19 mouse cellular contexts compared by ENCODE assay signal in the genomic region with DNA sequence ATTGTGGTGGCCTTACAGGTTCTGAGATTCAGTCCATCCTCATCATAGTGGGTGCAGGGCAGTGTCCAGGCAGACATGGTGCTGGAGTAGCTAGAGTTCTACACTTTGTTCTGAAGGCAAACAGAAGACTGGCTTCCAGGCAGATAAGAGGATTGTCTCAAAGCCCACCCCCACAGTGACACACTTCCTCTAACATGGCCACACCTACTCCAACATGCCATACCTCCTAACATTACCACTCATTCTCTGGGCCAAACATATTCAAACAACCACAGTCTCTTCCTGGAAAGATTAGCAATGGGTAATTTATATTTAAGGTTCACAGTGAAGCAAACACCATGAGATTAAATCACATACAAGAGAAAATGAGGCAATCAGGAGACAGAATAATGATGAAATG.
DNase-seq lines count a peak whose midpoint lies in the region; ATAC-seq and TF ChIP-seq lines count a peak whose summit lies in the region.
"Had no signal": no experiment of that assay in that cellular context is flagged by ENCODE, and none has a peak within 500 bp of the region (broad histone marks: within the 10 kb centered on the region; RNA-seq: fewer than 3 reads in every experiment).

No protein-coding gene starts in this region.

- no peaks in the 10 kb centered on the region for H3K27me3 ChIP-seq in liver, postnatal 0 days (ENCODE audit: insufficient read depth, low read length)
- no peaks in the 10 kb centered on the region for H3K27me3 ChIP-seq in liver, embryonic 11.5 days (replicated peaks; ENCODE audit: control insufficient read depth, insufficient read depth, low read length)
- no peaks in the 10 kb centered on the region for H3K27me3 ChIP-seq in myocyte (ENCODE audit: control insufficient read depth, insufficient read depth, insufficient read length)
- H3K27me3 ChIP-seq in stomach, postnatal 0 days (ENCODE audit: control insufficient read depth, insufficient read depth, low read length): no peaks in the 10 kb centered on the region
- H3K27me3 ChIP-seq: embryonic facial prominence, embryonic 12.5 days; forebrain, embryonic 13.5 days; forebrain, embryonic 15.5 days had no signal

- no peak for TF ChIP-seq POLR2A in myocyte (IDR thresholded peaks at IDR 0.05; ENCODE audit: insufficient read length, low read depth)

- no peaks in the 10 kb centered on the region for H3K9me3 ChIP-seq in liver, postnatal 0 days (ENCODE audit: low read length)
- H3K9me3 ChIP-seq in liver, embryonic 11.5 days (ENCODE audit: control insufficient read depth, low read length): no peaks in the 10 kb centered on the region
- no peaks in the 10 kb centered on the region for H3K9me3 ChIP-seq in stomach, postnatal 0 days (ENCODE audit: control insufficient read depth, low read length)
- H3K9me3 ChIP-seq: embryonic facial prominence, embryonic 10.5 days; embryonic facial prominence, embryonic 12.5 days; forebrain, embryonic 13.5 days; forebrain, embryonic 15.5 days had no signal

- H3K4me1 ChIP-seq in liver, postnatal 0 days (ENCODE audit: insufficient read depth): no peaks in the 10 kb centered on the region
- H3K4me1 ChIP-seq in liver, embryonic 11.5 days (replicated peaks; ENCODE audit: control insufficient read depth, insufficient read depth, low read length): no peaks in the 10 kb centered on the region
- no peaks in the 10 kb centered on the region for H3K4me1 ChIP-seq in stomach, postnatal 0 days (replicated peaks; ENCODE audit: control insufficient read depth, insufficient read depth)
- H3K4me1 ChIP-seq: embryonic facial prominence, embryonic 12.5 days; forebrain, embryonic 13.5 days; forebrain, embryonic 15.5 days had no signal

- no peak overlapping the region for H3K4me2 ChIP-seq in liver, postnatal 0 days (ENCODE audit: low read depth, low read length)
- no peak overlapping the region for H3K4me2 ChIP-seq in liver, embryonic 11.5 days
- H3K4me2 ChIP-seq in myocyte (ENCODE audit: low read depth): no peak overlapping the region
- H3K4me2 ChIP-seq in stomach, postnatal 0 days (replicated peaks; ENCODE audit: low read depth): no peak overlapping the region
- H3K4me2 ChIP-seq: embryonic facial prominence, embryonic 12.5 days; forebrain, embryonic 13.5 days; forebrain, embryonic 15.5 days had no signal

- no peak overlapping the region for H3ac ChIP-seq in myocyte (ENCODE audit: control insufficient read depth, insufficient read length)

- no peaks in the 10 kb centered on the region for H3K79me2 ChIP-seq in myocyte (ENCODE audit: control insufficient read depth, insufficient read depth)

- ATAC-seq in liver, postnatal 0 days: peak; percentile 45
- no peak for ATAC-seq in liver, embryonic 11.5 days (replicated peaks; ENCODE audit: low FRiP score)
- ATAC-seq in stomach, postnatal 0 days (ENCODE audit: low FRiP score, low TSS enrichment): peak; percentile 94
- ATAC-seq: activated CD4-positive, CD25-positive, alpha-beta regulatory T cell, adult 4 months; forebrain, embryonic 13.5 days; forebrain, embryonic 15.5 days had no signal

- H3K9ac ChIP-seq in liver, postnatal 0 days (replicated peaks): no peak overlapping the region
- no peak overlapping the region for H3K9ac ChIP-seq in liver, embryonic 11.5 days (ENCODE audit: low read depth, low read length)
- H3K9ac ChIP-seq in stomach, postnatal 0 days (ENCODE audit: low read length): no peak overlapping the region
- H3K9ac ChIP-seq: embryonic facial prominence, embryonic 12.5 days; forebrain, embryonic 13.5 days; forebrain, embryonic 15.5 days had no signal

- no peak overlapping the region for H3K4me3 ChIP-seq in liver, postnatal 0 days (ENCODE audit: low read depth, low read length)
- H3K4me3 ChIP-seq in liver, embryonic 11.5 days (ENCODE audit: low read depth, low read length): no peak overlapping the region
- no peak overlapping the region for H3K4me3 ChIP-seq in myocyte
- H3K4me3 ChIP-seq in stomach, postnatal 0 days (ENCODE audit: low read depth, low read length): no peak overlapping the region
- H3K4me3 ChIP-seq: embryonic facial prominence, embryonic 10.5 days; embryonic facial prominence, embryonic 12.5 days; forebrain, embryonic 13.5 days; forebrain, embryonic 15.5 days had no signal

- H3K27ac ChIP-seq in liver, postnatal 0 days (ENCODE audit: low read depth): no peak overlapping the region
- no peak overlapping the region for H3K27ac ChIP-seq in liver, embryonic 11.5 days (ENCODE audit: low read depth, low read length)
- no peak overlapping the region for H3K27ac ChIP-seq in stomach, postnatal 0 days (replicated peaks)
- H3K27ac ChIP-seq: embryonic facial prominence, embryonic 10.5 days; embryonic facial prominence, embryonic 12.5 days; forebrain, embryonic 13.5 days; forebrain, embryonic 15.5 days had no signal

- no peaks in the 10 kb centered on the region for H3K36me3 ChIP-seq in liver, postnatal 0 days (replicated peaks; ENCODE audit: insufficient read depth, low read length)
- H3K36me3 ChIP-seq in liver, embryonic 11.5 days (ENCODE audit: control insufficient read depth, insufficient read depth, low read length): no peaks in the 10 kb centered on the region
- no peaks in the 10 kb centered on the region for H3K36me3 ChIP-seq in myocyte (ENCODE audit: control insufficient read depth, insufficient read depth)
- H3K36me3 ChIP-seq in stomach, postnatal 0 days (ENCODE audit: control insufficient read depth, insufficient read depth, low read length): no peaks in the 10 kb centered on the region
- H3K36me3 ChIP-seq: embryonic facial prominence, embryonic 10.5 days; embryonic facial prominence, embryonic 12.5 days; forebrain, embryonic 15.5 days had no signal

- TF ChIP-seq EP300 in liver, postnatal 0 days (IDR thresholded peaks at IDR 0.05; ENCODE audit: low read depth): no peak
- no peak for TF ChIP-seq EP300 in stomach, postnatal 0 days (optimal IDR thresholded peaks at IDR 0.05)

- no peak for TF ChIP-seq CTCF in liver, postnatal 0 days (IDR thresholded peaks at IDR 0.05; ENCODE audit: low read depth)
- no peak for TF ChIP-seq CTCF in stomach, postnatal 0 days (IDR thresholded peaks at IDR 0.05; ENCODE audit: low read depth)

- no peak for DNase-seq in liver, postnatal 0 days
- DNase-seq in liver, embryonic 11.5 days (ENCODE audit: low spot score): no peak
- DNase-seq in stomach, postnatal 0 days (ENCODE audit: low spot score): peak; percentile 56
- no peak for DNase-seq in left cerebral cortex, adult 8-10 months (ENCODE audit: low spot score in 2 of 2)
- DNase-seq in urinary bladder, postnatal 4 days (ENCODE audit: low spot score in 2 of 2): no peak
- DNase-seq: adrenal gland, adult 8-10 months; adrenal gland, postnatal 14 days; adrenal gland, postnatal 36 days; cerebellum, adult 11-12 months; cerebellum, adult 2 months; cerebellum, adult 9-10 months; cerebellum, postnatal 10 days; cerebellum, postnatal 25 days had no signal

TF ChIP-seq in myocyte, 11 proteins besides CTCF, POLR2A, EP300 and RAD21:
- TF ChIP-seq CEBPB (IDR thresholded peaks at IDR 0.05; ENCODE audit: insufficient read depth, poor library complexity, severe bottlenecking) (0 out of 2 replicates have a peak, but pooled peaks have one; percentile 18), E2F4 (IDR thresholded peaks at IDR 0.05; ENCODE audit: insufficient read depth) (no peak)
